Mouse (Mus musculus) stomach, adult 2 months (tissue): ENCODE data around the gene Col9a3. TPM values are rescaled to one million over a fixed set of nuclear protein-coding genes. Genes with fewer than 3 reads are reported as not detected.

Source experiments
- polyA plus RNA-seq: library from polyadenylated mRNA; depleted of rRNA; stranded (reverse); fragments of >200 nt; gene quantifications from 2 replicates; pipeline ENCODE4 v1.2.3, GENCODE M21; 2012; rRNA removed

The Col9a3 gene
- polyA plus RNA-seq = 0.77 and 1.5 TPM in 2 replicates

DNA sequence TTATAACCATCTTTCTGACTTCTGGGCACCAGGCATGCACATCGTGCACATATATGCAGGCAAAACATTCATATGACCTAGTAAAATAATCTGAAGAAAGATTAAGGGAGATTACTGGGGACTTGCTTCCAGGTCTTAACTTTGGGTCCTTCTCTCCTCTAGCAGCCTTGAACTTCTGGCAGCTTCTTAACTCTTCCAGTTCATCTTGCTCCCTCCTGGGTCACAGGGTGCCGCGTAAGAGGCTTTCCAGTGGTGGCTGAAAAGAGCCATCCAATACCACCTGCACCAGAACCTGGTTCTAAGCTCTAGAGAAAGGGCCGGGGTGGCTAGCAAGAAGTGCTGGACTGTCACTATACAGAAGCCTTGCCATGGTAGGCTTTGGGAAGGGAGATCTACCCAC is at the start of gene Col9a3:
Gene Col9a3 (plus strand): TSS at position 301 of the 400 bp plus-strand sequence.

DNA sequence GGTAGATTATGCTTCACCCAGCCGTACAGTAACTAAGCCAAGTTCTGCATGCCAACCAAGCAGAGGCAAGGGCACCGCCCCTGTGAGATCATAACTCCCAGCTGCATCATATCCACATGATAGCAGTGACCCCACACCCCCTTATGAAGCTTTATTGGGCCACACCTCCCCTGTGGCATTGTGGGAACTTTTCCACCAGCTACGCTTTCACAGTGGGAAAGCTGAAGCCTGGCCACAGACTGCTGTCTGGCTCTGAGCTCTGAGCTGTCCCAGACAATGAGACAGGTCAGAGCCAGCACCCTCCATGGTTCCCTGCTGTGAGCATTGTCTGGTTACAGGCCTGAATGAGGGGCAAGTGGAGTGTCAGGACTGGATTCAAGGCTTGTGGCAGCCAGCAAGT is 16.6 kb upstream of the Col9a3 start, which contains the start of gene Mrgbp:
Gene Mrgbp (plus strand): TSS at position 303 of the 400 bp plus-strand sequence.

DNA sequence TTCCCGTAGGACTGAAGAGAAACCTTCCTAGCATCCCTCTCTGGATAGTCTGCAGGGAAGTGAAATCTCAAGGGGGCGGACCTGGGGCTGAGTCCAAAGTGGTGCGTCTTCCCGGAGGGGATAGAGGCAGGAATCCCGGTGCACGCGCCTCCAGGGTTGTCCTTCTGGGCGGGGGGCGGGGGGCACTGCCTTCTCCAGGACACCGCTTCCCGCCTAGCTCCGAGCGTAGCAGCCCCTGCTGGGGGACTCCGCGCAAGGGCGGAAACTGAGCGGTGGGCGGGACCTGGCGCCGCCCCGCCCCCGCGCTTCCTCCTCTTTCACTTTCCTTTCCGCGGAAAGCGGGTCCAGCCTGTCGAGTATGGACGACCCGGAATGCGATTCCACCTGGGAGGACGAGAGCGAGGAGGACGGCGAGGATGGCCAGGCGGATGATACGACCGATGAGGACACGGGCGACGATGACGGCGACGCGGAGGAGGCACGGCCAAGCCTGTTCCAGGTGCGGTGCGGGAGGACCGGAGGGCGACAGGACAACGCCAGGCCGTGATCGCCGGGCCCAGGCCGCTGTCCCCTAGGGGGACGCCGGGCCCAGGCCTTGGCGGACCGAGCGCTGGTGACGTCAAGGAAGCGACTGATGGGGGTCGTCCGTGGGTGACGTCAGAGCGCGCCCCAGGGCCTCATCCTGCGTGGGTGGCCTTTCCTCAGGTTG is 8.3 kb upstream of the Col9a3 start, which contains the start of gene Ogfr:
Gene Ogfr (plus strand): TSS at position 123 of the 709 bp plus-strand sequence.

DNA sequence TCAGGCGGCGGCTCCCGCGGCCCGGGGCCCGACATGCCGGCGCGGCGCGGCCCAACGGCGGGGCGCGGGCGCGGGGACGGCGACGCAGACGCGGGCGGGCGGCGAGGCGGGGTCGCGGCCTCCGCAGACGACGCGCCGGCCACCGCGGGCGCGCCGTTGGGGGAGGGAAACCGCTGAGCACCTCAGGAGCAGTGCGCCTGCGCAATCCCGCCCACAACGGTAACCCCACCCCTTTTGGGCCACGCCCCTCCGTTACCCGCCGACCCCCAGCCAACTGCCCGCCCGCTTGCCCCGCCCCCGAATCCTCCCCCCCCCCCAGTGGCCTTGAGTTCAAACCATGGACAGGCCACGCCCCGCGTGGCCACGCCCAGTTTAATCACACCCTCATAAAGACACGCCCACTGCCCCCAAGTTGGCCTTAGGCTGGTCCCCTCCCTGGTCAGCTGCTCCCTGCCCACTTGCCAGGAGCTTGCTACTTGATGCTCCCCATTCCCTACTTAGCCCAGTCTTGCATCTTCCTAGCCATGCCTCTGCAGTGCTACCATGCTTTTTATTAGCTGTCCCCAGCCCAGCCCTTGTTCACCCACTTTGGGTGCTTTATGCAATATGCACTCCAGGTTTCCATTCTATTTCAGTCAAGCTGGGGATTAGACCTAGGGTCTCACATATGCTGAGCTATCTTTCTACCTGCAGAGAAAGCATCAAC is 45.1 kb downstream of the Col9a3 start, which contains the start of gene Tcfl5:
Gene Tcfl5 (minus strand): TSS at position 154 of the 706 bp plus-strand sequence.

Other genes starting within 250 kb of the Col9a3 start
- gene Slco4a1, start 141.5 kb upstream of the Col9a3 start, polyA plus RNA-seq = 19.2 and 24.8 TPM in 2 replicates
- gene Ntsr1, start 97.8 kb upstream of the Col9a3 start, polyA plus RNA-seq = 0.13 TPM in 2 replicates
- 11.4 and 14.6 TPM in 2 replicates for gene Mrgbp, start 16.5 kb upstream of the Col9a3 start, polyA plus RNA-seq
- 8.5 TPM in 2 replicates for gene Ogfr, start 8.5 kb upstream of the Col9a3 start, polyA plus RNA-seq
- 0.09 TPM in 1 of 2 replicates, not detected in the other for gene Tcfl5, start 44.9 kb downstream of the Col9a3 start, polyA plus RNA-seq
- 2.6 and 3.7 TPM in 2 replicates for gene Dido1, start 112.2 kb downstream of the Col9a3 start, polyA plus RNA-seq
- 11.6 and 12.9 TPM in 2 replicates for gene Gid8, start 112.3 kb downstream of the Col9a3 start, polyA plus RNA-seq
- gene Slc17a9, start 127.5 kb downstream of the Col9a3 start, polyA plus RNA-seq = 11.7 and 12.3 TPM in 2 replicates
- gene Bhlhe23, start 179.1 kb downstream of the Col9a3 start, polyA plus RNA-seq = not detected in 2 replicates